Mouse (Mus musculus) inflammation-experienced regulatory T-cells, adult 16 weeks (primary cell): Measurements from ENCODE around the gene Nprl3. TPM values are rescaled to one million over a fixed set of nuclear protein-coding genes. Genes with fewer than 3 reads are reported as not detected.

ENCODE experiments used
- polyA plus RNA-seq: library from polyadenylated mRNA; unstranded; fragments of 100-300 nt; shearing (Covaris generic); gene quantifications from one replicate; pipeline ENCODE4 v1.2.1, GENCODE M21; 2017

Nprl3 gene
- 78.9 TPM for polyA plus RNA-seq

DNA sequence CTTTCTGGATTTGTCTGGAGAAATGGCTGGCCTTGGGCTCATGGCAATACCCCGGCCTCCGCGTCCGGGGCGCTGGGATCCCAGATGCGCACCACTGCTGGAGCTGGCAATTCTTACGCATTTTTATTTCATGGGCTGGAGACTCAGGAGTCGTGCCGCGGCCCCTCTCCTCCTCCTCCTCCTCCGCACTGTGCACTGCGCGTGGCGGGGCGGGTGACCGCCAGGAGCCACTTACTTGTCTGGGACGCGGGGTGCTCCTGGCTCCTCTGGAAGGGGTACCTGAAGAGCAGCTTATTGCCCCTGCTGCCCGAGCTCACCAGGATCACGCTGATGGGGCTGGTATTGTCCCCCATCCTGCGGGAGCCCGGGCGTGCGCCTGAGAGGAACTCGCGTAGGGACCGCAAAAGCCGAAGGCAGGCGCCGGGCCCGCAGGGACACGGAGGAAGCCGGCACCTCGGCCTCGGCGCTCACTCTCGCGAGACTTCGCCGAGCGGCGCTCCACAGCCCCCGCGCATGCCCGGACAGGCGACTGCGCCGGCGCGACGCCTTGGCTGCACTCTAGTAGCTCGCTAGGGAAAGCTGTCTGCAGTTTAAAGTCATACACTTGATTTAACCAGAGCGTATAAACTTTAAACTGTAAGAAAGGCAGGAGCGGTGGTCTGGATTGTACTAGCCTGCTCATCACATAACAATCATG is at the start of gene Nprl3:
Gene Nprl3 (minus strand): TSS at position 520 of the 697 bp plus-strand sequence.

DNA sequence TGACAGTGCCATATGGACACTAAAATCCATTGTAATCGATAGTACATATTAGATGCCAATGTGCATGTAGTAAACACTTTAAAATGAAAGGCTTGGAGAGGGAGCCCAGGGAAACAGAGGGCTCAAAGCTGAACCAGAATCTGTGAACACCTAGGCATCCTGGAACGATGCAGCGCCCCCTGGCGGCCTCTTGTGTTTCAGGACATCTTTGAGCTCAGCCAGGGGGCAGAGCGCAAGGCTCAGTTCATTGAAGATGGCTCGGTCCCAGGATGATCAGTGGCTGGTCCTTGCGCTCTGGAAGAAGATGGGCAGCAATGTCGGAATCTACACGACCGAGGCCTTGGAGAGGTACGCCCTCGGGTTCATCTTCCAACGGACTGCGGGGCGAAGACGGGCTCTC is 32.4 kb upstream of the Nprl3 start, which contains the start of gene Hbq1a:
Gene Hbq1a (plus strand): TSS at position 205 of the 400 bp plus-strand sequence.

DNA sequence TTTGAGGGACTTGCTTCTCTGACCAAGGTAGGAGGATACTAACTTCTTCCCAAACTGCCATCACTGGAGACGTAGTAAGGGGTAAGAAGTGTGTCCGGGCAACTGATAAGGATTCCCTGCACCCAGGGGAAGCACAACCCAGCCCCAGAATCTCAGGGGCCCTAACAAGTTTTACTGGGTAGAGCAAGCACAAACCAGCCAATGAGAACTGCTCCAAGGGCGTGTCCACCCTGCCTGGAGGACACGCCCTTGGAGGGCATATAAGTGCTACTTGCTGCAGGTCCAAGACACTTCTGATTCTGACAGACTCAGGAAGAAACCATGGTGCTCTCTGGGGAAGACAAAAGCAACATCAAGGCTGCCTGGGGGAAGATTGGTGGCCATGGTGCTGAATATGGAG is 28.7 kb upstream of the Nprl3 start, which contains the start of gene Hba-a2:
Gene Hba-a2 (plus strand): TSS at position 287 of the 400 bp plus-strand sequence.

DNA sequence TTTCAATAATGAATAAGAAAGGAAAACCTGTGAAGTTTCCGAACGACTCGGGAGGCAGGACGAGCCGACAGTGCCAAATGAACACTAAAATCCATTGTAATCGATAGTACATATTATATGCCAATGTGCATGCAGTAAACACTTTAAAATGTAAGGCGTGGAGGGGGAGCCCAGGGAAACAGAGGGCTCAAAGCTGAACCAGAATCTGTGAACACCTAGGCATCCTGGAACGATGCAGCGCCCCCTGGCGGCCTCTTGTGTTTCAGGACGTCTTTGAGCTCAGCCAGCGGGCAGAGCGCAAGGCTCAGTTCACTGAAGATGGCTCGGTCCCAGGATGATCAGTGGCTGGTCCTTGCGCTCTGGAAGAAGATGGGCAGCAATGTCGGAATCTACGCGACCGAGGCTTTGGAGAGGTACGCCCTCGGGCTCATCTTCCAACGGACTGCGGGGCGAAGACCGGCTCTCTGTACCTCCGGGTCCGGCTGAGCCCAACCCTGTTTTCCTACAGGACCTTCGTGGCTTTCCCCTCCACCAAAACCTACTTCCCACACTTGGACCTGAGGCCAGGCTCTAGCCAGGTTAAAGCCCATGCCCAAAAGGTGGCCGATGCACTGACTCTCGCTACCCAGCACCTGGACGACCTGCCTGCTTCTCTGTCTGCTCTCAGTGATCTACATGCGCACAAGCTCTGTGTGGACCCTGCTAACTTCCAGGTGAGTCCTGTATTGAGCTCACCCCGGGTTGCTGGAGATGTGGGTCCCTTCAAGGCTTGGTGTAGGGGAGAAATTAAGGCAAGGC is 19.4 kb upstream of the Nprl3 start, which contains the start of gene Hbq1b:
Gene Hbq1b (plus strand): TSS at position 271 of the 798 bp plus-strand sequence.

DNA sequence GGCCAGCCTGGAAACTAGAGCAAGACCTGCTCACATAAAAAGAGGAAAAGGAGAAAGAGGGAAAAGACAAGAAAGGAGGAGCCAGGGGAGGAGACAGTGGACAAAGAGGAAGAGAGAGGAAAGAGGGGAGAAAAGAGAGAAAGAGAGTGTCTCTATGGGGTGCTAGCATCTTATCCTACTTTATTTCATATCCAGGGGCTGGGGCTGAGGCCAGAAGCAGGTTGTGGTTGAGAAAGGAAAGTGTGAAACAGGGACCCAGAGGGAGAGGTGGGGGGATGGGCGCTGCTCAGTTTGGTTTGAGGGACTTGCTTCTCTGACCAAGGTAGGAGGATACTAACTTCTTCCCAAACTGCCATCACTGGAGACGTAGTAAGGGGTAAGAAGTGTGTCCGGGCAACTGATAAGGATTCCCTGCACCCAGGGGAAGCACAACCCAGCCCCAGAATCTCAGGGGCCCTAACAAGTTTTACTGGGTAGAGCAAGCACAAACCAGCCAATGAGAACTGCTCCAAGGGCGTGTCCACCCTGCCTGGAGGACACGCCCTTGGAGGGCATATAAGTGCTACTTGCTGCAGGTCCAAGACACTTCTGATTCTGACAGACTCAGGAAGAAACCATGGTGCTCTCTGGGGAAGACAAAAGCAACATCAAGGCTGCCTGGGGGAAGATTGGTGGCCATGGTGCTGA is 15.7 kb upstream of the Nprl3 start, which contains the start of gene Hba-a1:
Gene Hba-a1 (plus strand): TSS at position 421 of the 687 bp plus-strand sequence.

DNA sequence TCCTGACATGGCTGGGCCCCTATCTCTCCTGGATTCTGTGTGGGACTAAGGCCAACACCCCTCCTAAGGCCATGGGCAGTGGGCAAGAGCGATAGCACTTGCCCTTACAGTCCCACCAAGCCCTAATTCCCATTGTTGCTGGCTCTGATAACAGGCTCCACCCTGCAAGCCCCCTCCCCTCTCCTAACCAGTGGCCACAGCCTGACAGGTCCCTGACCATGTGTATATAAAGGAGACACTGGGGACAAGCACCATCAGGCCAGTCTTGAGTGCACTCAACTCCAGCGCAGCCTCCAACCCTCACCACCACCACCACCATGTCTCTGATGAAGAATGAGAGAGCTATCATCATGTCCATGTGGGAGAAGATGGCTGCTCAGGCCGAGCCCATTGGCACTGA is 8.8 kb upstream of the Nprl3 start, which contains the start of gene Hba-x:
Gene Hba-x (plus strand): TSS at position 54 of the 400 bp plus-strand sequence.

DNA sequence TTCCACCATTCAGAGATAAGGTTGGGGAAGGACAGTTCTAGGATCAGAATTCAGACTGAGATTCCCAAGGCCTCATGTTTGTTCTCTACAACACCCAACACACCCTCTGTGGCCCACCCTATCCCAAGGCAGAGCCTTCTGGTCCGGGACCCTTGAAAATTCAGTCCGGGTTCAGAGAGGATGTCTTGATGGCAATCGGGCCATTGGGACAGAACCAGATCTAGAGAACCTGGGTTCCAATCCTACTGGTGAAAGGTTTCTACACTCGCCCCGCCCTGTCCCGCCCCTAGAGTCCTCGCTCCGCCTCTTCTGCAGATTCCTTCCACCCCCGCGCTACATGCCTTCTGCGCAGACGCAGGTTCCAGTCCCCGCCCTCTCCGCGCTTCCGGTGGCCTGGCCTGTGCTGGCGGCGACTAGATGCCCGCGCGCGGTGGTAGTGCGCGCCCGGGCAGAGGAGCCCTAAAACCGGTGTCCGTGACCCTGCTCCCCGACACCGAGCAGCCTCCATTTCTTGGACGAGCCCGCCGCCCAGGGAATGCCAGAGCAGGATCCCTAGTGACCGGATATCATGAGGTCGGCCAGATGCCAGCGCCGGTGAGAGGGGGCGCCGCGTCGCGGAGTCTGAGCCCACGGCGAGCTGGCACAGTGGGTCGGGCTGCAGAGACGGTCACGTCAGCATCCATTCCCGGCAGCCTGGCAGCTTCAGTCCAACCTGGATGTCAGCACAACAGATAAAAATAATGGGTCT is 41.2 kb downstream of the Nprl3 start, which contains the start of gene Mpg:
Gene Mpg (plus strand): TSS at position 382 of the 748 bp plus-strand sequence.

DNA sequence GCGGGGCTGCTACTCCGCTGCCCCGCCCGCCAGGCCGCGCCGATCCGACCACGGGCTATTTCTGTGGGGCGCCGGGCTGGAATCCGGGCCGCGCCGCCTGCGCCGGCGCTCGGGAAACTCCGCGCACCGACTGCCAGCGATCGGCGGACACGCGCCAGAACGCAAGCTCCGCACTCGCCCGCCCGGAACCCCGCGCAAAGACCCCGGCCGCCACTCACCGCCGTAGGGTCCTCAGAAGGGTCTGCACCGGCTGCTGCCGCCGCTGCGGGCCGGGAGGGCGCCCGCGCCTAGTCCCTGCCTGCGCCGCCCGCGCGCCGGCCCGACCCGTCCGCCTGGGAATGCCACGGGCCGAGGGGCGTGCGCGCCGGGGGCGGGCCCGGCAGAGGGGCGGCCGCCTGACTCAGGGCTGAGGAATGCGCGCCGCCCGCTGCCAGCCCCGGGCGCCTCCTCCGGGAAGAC is 45.5 kb downstream of the Nprl3 start, which contains the start of gene Rhbdf1:
Gene Rhbdf1 (minus strand): TSS at position 350 of the 459 bp plus-strand sequence.

DNA sequence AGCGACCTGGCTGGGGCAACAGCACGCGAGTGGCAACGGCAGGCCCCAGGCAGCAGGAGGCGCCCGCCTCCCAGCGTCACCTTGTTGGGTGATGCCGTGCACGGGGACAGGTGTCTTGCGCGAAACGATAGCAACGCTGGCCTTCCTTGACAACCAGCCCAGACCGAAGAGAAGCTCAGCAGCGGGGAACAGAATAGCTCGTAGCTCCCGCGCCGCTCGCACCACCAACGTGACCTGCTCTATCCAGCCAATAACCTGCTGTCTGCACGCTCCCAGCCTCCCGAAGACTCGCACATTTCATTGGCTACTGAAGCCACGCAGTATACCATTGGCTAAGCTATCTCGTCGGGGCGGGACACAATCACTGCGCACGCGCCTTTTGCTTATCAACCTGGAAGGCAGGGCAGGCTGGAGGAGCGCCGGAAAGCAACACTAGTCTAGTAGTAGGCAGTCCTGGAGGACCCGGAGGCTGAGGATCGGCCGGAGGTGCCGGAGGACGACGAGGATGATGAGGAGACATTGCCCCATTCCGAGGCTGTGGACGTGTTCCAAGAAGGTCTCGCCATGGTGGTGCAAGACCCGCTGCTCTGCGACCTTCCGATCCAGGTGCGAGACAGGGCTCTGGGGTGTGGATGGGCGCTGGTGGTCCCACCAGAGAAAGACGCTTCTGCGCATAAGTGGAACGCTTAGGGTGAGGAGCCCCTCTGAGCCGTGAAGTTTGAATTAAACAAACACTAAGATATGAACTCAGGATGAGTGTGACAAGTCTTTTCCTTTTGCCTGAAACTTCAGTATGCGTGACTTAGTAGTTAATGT is 62.2 kb downstream of the Nprl3 start, which contains the start of gene Snrnp25:
Gene Snrnp25 (plus strand): TSS at position 358 of the 816 bp plus-strand sequence.

DNA sequence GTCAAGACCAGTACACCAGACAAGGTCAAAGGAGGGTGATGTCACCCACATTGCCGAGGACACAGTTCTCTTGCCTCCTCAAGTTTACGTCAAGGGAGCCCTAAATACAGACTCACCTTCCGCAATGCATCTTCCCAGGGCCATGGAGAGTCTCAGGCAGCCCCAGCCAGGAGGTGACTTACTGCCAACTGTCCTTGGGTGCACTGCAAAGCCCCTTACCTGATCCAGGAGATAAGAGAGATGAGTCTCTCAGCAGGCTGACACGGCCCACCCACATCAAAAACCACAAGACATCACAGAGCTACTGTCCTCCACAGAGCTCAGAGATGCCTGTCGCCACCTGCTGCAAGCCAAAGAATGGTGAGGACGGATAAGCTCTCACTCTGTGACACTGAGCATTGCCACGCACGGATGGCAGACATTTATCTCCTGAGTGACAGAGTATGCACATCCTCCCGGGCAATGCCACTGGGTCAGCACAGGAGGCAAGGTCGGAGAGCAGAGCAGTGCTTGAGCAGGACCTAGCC is 67.4 kb downstream of the Nprl3 start, which contains the start of gene Il9r:
Gene Il9r (minus strand): TSS at position 205 of the 527 bp plus-strand sequence.

Other genes with a start within 250 kb of the Nprl3 start
- 20.5 TPM for gene Il9r, start 67.4 kb downstream of the Nprl3 start, polyA plus RNA-seq
- gene Snrnp25, start 62.3 kb downstream of the Nprl3 start, polyA plus RNA-seq, result 46.3 TPM
- gene Rhbdf1, start 45.4 kb downstream of the Nprl3 start, polyA plus RNA-seq, result 1.2 TPM
- 40.8 TPM for gene Mpg, start 41.2 kb downstream of the Nprl3 start, polyA plus RNA-seq
- gene Hba-x, start 8.7 kb upstream of the Nprl3 start, polyA plus RNA-seq, result not detected
- gene Hba-a1, start 15.8 kb upstream of the Nprl3 start, polyA plus RNA-seq, result 377 TPM
- not detected for gene Hbq1b, start 19.3 kb upstream of the Nprl3 start, polyA plus RNA-seq
- gene Hba-a2, start 28.8 kb upstream of the Nprl3 start, polyA plus RNA-seq, result 586 TPM
- gene Hbq1a, start 32.4 kb upstream of the Nprl3 start, polyA plus RNA-seq, result not detected
- 0.12 TPM for gene Sh3pxd2b, start 80.1 kb upstream of the Nprl3 start, polyA plus RNA-seq
- gene Ubtd2, start 187.7 kb upstream of the Nprl3 start, polyA plus RNA-seq, result 5.0 TPM